Mouse (Mus musculus) A20 (cell line): ENCODE data around the gene Atxn2.

Experiments
- DNase-seq: peaks from one replicate; pipeline ENCODE4 v3.0.0-alpha.2; 2011; ENCODE audit warnings: low read depth, low spot score

Gene Atxn2

GRCm38 (mm10) chr5:121856740-121857139 is 145.6 kb downstream of the Atxn2 start:
- no peak for DNase-seq

GRCm38 (mm10) chr5:121858427-121858826 is 147.3 kb downstream of the Atxn2 start:
- no peak for DNase-seq

- no peak for DNase-seq
These were observed 150.8 kb downstream of the Atxn2 start for GRCm38 (mm10) chr5:121861964-121862363.

GRCm38 (mm10) chr5:121864330-121864729 is 153.2 kb downstream of the Atxn2 start:
- no peak for DNase-seq
